Mouse (Mus musculus) layer of hippocampus, adult 18-20 months (tissue): ENCODE data around the gene Gm12258. TPM values are rescaled to one million over a fixed set of nuclear protein-coding genes. Genes with fewer than 3 reads are reported as not detected.
A peak's percentile ranks its signal among the peaks of the same experiment; 100 is the strongest.
"Not testable (repeated sequence)": the region's sequence is repeated elsewhere in the genome, so short reads cannot be mapped to it uniquely, and the experiment has no call there.

Source experiments
- DNase-seq, 2 experiments: peaks; one replicate each; pipeline ENCODE4 v3.0.0; 2022; ENCODE audit warnings: low spot score in 2 of 2
- long read RNA-seq: library from polyadenylated mRNA; stranded (forward); transcript quantifications from one replicate; pipeline ENCODE4 v2.0.0, GENCODE M21; 2021
- total RNA-seq, 2 experiments: library from RNA; stranded (reverse); gene quantifications; 2 replicates each; pipeline ENCODE4 v1.2.3; 2021

Gene Gm12258
- 10 to 100 TPM; 16.8 to 17.6 TPM for total RNA-seq
- long read RNA-seq, full-length matches to known transcripts: 33 of 42 reads
- long read RNA-seq, partial matches to known transcripts: 3 of 42 reads
- long read RNA-seq, other reads (novel, unspliced or antisense): 6 of 42 reads

DNA sequence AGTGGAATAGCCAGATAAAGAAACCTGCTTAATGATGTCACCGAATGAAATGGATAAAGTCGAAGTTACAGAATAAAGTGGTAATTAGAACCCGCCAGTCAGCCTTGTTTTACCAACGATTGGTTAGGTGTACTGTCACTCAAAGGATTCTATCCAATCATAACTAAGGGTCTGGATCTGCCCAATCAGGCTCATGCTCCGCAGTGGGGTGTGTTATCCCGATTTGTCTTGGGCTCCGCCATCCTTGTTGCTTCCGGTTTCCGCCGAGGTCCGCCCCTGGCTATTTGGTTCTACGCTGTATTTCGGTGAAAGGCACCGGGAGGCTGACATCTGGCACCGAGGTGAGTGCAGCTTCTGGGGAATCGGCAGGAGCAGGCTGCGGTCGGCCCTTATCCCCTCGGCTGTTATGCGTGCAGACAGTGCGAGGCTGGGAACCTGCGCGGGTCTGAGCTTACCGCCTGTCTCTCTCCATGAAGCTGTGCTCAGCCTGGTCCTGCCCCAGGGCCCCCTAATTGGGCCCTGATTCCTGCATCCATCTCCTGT is at the start of gene Gm12258:
Gm12258 (plus strand) TSS at position 240 of the 543 bp plus-strand sequence.
- DNase-seq: peak; percentile 84 to 98

DNA sequence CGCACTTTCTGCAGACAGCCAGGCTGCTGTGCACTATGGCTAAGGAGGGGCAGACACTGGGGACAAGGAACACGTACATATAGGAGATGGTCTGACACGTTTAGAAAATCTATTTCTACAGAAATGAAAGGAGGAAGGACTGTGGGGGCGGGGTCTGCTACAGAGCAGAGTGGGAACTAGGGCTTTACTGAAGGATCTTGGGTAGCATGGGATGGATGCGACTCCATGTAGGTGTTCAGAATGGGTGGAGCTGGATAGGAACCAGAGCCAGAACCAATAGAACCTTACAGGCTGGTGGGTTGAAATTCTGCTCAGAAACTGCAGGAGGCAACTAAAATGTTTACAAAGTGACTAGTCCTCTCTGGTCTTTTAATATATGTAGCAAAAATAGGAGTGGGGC is 47.2 kb upstream of the Gm12258 start:
- DNase-seq: no peak

DNA sequence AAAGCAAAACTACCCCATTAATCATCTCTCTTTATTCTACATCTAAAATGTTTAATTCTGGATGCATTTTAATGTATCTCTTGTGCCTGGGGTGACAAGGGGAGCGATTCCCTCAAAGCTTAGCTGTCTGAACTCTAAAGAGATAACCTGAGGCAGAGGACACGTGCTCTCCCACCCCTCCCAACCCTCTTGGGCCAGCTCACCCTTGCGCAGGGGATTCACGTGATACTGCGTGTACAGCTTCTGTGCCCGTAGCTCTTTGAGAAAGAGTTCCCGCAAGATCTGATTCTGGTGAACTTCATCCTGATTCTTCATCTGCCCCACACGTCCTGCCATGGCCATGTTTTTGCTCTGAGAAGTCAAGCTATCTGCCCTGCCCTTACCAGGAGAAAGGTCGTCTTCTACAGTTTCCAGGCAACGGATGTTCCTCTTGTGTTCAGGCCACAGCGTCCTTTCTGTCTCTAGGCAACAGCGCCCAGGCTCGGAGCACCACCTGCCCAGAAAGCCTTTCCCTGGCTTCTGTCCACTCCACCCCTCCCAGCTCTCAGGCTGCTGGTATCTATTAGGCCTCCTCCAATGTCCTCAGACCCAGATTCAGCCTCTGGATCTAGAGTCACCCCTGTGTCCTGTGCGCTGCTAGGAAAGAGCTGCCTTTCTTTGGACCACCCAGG is 45.3 kb upstream of the Gm12258 start, which contains the start of gene Fam183b:
Fam183b (minus strand) TSS at position 403 of the 671 bp plus-strand sequence.
- peak; percentile 22 to 63 for DNase-seq

DNA sequence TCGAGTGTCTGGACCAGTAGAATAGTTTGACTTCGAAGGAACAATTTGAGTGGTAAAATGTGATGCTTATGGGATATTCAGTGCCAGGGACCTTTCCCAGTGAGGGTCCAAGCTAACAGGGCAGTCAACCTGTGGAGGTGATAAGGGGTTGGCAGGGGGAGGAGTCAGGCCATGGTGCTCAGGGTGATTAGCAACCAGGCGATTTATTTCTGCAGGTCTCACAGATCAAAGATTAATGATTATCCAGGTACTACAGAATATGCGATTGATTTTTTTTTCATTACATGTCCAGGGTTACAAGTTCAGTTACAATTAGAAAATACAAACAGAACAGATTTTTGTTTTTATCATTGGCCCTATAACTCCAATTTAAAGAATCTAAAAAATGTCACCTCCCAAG is 43.1 kb upstream of the Gm12258 start:
- DNase-seq: no peak

DNA sequence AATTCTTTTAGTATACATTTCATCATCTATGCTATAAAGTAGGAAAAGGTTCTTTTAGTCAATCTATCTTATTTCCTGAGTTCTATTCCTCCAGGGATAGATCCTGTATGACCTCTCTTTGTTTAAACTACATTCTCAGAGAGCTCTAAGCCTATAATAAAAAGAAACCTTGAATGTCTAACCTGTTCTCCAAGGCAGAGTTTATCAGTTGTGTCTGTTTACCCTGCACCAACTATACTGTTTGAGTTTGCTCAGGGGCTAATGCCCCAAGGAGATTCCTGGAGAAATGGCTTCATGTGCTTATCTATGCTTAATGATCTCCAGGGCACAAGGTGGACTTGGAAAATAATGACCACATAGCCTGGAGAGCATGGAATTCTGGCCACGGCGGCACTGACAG is 42.6 kb upstream of the Gm12258 start:
- DNase-seq: no peak

DNA sequence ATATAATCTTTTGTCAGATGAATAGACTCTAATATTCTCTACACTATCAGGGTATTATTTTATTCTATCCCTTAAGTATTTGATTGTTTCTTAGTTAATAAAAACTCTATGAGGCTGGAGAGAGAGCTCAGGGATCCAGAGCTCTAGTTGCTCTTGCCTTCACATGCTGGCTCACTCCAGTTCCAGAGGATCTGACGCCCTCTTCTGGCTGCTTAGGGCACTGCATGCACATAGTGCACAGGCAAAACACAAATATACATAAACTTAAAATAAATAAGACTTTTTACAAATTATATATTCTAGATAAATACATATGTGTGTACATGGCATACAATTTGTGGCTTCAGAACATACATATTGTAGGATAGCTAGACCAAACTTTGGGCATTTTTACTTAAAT is 35.0 kb upstream of the Gm12258 start:
- DNase-seq: no peak

DNA sequence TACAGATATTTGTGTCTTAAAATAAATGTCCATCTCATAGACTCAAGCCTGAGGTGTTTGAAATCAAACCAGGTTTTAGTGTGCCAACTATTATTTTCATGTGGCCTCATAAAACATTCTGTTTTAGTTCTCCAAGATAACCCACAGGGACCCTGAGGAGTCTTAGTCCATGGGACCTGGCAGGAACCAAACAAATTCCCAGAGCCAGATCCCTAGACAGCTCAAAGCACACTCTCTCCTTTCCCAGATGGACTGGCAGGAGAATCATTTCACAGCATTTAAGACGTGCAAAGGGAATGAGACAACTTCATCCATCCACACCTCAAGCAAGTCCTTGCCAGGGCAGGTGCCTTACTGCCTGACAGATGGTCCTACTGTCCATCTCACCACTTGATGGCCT is 32.3 kb upstream of the Gm12258 start, which contains the start of gene Olfr313:
Olfr313 (plus strand) TSS at position 301 of the 400 bp plus-strand sequence.
- DNase-seq: not testable (repeated sequence)

DNA sequence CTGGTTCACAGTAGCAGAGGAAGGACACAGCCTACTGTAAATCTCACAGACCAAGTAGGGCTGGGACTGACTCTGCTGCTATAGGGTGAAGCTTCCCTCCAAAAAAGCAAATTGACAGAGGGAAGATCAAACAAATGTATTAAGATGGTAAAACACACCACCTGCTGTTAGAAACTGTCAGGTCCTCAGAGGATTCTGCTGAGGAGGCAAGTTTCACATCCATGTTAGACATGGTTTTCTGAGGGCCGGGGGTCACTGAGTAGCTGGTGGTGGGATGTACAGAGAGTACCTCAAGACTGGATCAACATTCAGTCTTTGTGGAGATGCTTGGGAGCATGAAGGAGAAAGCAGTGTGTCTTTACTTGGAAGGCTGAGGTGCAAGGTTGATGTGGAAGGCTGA is 31.3 kb upstream of the Gm12258 start:
- DNase-seq: no peak

DNA sequence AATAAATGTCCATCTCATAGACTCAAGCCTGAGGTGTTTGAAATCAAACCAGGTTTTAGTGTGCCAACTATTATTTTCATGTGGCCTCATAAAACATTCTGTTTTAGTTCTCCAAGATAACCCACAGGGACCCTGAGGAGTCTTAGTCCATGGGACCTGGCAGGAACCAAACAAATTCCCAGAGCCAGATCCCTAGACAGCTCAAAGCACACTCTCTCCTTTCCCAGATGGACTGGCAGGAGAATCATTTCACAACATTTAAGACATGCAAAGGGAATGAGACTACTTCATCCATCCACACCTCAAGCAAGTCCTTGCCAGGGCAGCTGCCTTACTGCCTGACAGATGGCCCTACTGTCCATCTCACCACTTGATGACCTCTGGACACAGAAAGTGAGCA is 18.0 kb upstream of the Gm12258 start, which contains the start of gene Olfr312:
Olfr312 (plus strand) TSS at position 301 of the 400 bp plus-strand sequence.
- not testable (repeated sequence) for DNase-seq

DNA sequence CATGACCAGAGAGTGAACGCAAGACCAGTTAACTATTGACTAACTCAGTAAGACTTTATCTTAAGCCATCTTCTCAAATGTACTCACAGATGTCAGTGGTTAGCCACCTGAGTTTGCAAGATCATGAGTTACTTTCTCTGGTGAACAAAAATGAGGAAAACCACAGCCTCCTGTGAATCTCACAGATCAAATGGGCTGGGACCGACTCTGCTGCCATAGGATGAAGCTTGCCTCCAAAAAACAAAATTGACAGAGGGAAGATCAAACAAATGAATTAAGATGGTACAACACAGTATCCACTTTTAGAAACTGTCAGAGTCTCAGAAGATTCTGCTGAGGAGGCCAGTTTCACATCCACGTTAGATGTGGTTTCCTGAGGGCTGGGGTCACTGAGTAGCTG is 17.2 kb upstream of the Gm12258 start:
- no peak for DNase-seq

DNA sequence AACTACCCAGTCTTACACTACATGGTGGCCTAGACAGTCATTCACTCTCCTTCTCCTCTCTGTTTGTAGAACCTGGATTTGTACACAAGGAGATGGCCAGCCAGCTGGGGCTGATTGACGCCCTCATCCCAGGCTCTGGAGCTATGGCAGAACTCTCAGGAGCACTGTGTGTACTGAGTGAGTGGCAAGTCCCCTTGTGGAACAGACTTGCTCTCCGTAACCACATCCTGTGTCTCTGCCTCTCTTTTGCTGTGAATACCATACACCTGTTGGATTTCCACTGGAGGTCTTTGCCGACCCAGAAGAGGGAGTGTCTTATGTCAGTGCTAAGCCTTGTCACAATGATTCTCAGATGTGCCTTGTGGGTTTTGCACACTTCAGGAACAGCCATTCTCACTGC is 14.4 kb upstream of the Gm12258 start:
- not testable (repeated sequence) for DNase-seq

DNA sequence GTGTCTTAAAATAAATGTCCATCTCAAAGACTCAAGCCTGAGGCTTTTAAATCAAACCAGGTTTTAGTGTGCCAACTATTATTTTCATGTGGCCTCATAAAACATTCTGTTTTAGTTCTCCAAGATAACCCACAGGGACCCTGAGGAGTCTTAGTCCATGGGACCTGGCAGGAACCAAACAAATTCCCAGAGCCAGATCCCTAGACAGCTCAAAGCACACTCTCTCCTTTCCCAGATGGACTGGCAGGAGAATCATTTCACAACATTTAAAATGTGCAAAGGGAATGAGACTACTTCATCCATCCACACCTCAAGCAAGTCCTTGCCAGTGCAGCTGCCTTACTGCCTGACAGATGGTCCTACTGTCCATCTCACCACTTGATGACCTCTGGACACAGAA is 8.0 kb upstream of the Gm12258 start, which contains the start of gene Olfr311:
Olfr311 (plus strand) TSS at position 301 of the 400 bp plus-strand sequence.
- DNase-seq: not testable (repeated sequence)

DNA sequence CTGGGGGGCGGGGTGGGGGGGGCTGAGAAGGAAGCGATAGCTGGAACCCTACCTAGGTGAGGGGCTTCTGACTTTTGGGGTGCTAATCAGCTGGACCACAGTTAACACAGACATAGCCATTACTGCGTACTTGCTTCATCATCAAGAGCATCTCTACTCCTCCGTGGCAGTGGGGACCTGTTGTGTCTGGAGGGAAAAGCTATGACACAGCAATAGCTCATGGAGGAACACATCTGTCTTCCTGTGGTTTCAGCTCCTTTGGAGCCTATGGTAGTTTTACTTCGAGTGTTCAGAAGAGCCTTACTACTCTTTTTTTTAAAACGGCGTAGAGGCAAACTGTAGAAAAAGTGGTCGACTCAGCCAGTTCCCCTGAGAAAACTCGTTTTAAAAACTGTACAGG is 678 bp downstream of the Gm12258 start:
- DNase-seq: no peak

DNA sequence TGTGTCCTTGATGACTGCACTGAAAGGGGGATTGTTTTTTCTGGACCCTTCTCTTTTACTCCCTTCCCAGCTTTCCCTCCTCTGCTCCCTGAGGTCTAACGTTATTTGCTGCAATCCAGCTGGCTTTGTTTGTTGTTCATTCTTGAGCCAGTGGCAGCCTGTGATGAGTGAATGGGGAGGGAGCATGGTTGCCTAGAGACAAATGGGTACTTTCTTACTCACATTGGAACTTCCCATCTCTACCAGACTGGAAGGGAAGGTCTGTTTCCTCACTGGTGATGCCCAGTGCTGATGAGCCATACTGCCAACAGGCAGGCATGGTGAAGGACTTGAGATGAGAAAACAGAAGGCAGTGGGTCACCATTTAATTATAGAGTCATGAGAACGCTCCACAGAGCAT is 2.8 kb downstream of the Gm12258 start:
- no peak for DNase-seq

DNA sequence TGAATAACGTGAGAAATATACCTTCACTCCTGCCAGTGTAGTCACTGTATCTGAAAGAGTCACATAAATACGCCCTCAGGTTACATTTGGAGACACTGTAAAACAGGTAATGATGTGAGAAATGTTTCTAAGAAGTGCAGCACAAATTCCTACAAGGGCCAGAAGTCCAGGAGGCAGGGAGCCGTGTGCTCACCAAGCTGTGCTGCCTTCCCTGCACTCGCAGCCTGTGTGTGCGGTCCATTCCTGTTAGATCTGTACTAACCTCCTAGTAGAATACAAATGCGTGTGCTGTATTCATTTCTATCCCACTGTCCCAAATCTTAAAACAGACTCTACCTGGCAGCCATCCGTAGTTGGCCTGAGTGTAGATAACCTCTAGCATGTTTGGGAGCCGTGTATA is 13.8 kb downstream of the Gm12258 start:
- no peak for DNase-seq

DNA sequence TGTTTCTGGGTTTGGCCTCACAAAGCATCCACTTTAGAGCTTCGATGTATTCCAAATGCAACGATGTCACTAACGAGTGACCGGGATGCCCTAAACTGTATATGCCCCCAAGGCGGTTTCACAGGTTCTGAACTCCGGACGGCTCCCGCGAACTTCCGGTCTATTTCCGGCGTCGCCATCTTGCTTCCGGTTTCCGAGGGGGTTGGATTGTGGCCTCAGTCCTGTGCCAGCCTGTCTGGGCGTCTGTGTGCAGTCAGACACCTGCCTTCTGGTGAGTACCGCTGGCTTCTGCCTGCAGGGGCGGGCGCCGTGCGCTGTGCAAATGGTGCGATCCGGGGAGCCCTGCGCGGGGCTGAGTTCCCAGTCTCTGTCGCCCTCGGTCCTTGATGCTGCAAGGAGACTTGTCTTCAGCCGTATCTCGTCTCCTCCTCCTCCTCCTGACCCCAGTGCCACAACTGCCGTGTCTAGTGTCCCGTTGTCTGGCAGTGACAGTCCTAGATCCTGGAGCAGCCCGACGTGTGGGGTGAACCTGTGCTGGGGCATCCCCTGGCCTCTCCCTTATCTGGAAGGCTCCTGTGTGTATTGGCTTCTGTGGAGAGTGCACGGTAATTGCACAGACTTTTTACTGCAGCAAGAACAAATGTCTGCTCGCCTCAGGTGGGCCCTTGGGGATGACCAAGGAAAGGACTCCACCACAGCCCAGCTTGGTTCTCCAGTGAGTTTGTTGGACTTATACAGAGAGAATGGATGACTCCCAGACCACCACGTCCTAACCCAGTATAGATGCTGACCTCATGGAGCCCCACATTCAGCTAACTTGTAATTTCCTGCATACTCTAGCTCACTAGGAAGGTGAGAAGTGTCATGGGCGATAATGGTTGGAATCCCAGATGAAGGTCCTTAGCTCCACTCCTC is 20.3 kb downstream of the Gm12258 start, which contains the start of gene 2810021J22Rik:
2810021J22Rik (plus strand) TSS at position 178 of the 915 bp plus-strand sequence.
- DNase-seq: peak; percentile 80 to 85

DNA sequence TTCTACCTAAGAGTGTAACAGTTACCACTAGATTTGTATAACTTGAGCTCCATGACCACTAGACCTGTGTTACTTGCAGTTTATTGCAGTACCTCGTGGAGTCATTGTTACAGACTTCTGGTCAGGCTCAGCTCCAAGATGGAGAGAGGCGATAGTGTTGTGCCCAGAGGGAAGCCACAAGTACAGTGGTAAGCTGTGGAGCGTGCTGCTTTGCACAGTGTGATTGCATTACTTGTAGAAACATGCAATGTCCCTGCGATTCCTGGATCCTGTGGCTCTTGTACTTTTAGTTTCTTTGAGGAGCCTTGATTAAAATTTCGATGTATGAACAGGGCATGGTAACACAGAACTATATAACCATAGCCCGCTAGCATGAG is 21.0 kb downstream of the Gm12258 start:
- no peak for DNase-seq

DNA sequence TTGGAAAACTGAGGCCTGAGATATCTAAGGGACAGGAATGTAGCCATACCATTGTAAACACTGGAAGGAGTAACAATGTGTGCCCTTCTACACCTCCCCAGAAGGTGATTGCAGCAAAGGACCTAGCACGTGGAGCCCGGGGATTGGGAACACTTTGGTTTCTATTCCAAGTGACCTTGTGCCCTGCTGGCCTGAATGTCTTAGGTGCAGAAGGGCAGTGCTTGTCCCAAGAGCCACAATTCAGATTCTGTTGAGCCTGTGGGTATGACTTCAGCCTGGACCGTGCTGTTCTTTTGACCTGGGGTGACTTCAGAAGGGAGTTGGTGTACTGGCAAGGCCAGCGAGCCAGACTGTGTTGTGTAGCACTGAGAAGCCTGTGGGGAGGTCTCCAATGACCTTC is 24.0 kb downstream of the Gm12258 start:
- DNase-seq: no peak

DNA sequence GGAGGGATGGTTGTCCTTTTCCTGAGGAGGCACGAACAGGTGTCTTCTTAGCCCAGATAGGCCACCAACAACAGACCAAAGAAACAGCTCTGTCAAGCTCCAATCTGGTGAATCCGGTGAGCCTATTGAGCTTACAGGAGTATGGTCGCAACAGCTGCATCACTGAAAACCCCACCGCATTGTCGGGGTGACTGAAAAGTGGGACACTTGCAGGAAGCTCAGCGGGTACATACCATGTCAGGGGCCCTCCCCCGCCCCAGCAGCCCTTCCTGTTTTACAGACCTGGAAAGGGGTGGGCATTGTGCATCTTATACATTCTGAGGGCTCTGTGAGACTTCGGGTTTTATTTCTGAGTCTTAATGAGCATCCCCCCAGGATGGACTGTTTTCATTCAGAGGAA is 36.8 kb downstream of the Gm12258 start:
- no peak for DNase-seq

DNA sequence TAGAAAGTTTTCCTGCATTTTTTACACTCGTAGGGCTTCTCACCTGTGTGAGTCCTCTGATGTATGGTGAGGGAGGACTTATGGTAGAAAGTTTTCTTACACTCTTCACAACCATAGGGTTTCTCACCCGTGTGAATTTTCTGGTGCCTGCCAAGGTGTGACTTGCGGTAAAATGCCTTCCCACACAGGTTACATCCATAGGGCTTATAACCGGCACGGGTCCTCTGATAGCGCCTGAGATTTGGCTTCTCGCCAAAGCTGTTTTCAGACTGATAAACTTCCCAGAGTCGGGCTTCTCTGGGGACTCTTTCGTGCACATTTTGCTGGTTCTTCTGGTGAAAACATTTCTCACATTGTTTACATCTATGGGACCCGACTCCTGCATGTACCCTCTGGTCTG is 43.6 kb downstream of the Gm12258 start:
- no peak for DNase-seq

DNA sequence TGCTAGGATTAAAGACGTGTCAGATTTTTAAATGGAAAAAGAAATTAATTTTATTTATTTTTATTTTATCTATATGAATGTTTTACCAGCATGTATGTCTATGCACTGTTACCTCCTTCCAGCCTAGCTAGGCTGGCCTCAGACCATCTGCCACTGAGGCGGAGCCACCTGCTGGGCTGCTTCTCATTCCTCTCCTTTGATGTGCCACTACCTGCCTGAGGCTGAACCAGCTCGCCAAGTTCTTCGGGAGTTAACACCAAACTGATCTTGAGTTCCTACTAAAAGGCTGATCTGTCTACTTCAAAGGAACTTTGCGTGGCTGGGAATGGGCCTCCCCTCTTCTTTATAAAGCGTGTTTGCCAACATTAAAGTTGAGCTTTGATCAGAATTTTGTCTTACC is 47.5 kb downstream of the Gm12258 start:
- no peak for DNase-seq
